Mouse (Mus musculus) layer of hippocampus, adult 9-11 months (tissue): Measurements from ENCODE around the gene Tor1aip1.
"Not testable (repeated sequence)": the region's sequence is repeated elsewhere in the genome, so short reads cannot be mapped to it uniquely, and the experiment has no call there.

Experiments
- DNase-seq: peaks from one replicate; pipeline ENCODE4 v3.0.0; 2022

Tor1aip1 gene

DNA sequence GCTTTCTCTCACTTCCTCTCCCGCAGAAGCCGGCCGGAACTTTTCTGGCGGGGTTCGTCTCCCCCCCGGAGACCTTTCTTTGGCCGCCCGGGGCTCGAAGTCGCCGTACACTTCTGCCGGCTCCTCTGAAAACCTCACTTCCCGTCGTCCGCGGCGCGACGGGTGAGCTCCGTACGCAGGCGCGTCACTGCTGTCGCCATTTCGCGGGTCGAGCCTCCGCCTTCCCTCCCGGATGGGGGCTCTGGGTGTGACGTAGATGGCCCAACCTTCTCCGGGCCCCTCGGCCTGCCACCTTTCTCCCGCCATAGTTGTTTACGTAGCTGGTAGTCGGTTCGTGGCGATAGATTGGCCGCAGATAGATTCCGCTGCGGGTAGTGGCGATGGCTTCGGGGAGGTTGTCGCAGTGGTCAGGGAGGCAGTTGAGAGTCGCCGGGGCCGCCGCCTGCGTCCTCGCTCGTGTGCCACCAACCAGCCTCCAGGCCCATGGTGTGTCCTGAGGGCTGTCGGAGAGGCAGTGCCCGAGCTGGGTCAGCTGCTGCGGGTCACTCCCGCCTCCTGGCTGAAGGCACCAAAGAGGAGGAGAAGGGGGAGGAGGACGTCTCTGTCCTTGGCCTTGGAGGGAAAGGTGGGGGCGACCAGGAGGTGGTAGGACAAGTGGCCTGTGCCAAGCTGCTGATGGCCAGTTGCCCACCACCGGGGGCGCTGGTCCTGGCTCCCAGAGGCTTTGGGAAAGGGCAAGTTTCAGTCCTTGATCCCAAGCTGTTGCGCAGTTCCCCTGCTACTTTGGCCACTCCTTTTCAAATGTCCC, at the start of gene Tor1aip1:
Gene Tor1aip1, minus strand, starts transcription at position 551 of the 808 bp plus-strand sequence.
- DNase-seq = peak; percentile 98

DNA sequence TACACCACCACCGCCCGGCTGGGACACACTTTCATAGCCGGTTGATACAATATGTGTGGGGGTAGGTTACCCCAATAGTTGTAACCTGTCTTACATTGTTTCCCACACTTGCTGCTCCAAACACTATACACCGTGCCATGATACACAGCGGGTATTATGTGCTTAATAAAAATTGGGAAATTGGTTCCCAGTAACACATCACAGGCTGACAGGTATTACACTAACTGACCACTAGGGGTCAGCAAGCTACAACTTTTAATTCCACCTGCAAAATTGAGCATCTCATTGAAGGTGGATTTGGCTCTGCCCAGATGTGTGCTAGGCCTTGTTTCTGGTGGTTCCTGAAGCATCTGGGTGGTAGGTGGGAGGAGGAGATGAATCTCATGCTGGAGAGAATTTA, 49.5 kb upstream of the Tor1aip1 start:
- peak; percentile 19 for DNase-seq

DNA sequence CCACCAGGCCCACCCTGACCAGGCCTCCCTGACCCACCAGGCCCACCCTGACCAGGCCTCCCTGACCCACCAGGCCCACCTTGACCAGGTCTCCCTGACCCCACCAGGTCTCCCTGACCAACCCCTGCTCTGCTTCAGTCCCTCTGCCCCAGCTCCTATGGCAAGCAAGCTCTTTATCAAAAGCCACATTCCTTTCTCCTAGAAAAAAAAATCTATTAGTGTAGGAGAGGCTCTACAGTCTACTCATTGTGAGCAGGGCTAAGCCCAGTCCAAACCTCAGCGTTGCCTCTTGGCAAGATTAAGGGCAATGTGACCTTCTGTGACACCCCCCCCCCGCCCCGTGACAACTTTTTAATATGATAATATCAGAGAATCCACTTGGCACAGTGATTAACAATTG, 48.3 kb upstream of the Tor1aip1 start:
- no peak for DNase-seq

DNA sequence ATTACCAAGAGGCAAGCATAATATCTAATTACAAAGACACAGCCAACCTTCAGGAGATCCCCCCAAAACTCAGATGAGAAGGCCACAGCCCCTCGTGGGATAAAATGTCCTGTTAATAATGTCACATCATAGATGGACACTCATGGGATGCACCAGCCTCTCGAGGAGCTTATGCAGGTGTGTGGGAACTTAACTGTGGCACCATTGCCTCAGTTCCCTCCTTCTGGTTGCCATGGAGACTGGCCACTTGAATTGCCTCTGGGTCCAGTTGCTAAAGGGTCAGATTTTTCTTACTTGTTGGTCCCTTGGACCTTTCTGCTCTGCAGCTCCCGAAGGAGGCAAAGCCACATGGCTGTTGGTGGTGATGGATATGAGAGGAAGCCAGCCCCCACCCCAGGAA, 41.4 kb upstream of the Tor1aip1 start:
- DNase-seq = no peak

DNA sequence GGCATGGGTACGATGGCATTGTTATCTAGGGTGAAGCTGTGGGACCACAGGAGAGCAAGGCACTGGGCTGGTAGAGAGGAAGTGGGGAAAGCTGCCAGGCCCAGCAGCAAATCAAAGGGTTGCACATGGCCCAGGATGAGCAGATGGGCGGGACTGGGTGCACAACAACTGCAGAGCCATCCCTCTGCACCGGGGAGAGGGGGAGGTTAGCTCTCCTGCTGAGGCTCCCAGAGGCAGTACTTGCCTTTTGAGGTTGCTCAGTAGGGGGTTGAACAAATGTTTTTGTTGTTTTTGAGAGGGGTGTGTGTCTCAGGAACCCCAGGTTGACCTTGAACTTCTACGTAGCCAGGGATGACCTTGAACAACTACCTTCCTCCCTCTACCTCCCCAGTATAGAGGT, 40.2 kb upstream of the Tor1aip1 start:
- no peak for DNase-seq

DNA sequence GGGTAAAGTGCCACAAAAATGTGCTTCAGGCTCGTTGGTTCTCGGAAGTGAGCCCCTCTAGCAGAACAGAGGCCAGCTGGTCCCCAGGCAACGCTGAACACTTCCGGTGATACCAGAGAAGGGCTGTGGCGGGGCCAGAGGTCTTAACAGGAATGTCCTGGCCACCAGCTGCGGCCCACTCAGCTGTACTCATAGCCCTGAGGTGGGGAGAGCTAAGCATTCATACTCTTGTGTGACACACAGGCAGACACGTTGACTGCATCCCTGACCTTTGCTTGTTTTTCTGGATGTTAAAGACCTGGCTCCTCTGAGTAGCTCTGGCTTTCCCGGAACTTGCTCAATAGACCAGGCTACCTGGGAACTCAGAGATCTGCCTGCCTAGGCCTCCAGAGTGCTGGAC, 38.3 kb upstream of the Tor1aip1 start:
- no peak for DNase-seq

DNA sequence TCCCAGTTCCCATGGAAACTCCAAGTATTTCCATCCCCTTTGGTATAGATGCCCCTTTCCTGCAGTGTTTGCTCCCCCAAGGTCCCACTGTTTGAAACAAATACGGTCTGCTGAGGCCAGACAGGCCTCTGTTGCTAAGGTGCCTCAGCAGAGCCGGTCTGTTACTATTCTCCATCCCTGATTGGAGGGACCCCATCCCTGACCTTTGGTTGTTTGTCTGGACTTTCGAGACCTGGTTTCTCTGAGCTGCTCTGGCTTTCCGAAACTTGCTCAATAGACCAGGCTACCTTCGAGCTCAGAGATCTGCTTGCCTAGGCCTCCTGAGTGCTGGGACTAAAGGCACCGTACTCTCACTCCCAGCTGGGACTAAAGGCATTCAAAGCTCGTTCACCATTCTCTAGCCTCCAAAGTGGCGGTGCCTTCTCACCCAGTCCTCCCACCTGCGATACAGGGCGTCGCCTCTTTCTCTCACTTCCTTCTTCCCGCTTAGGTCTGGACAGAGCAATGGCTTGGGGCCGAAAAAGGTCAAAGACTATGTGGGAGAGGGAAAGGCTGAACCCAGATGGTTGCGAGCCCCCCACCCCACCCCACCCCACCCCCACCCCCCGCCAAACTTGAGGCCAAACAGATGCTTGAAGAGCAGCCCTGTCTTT, 37.0 kb upstream of the Tor1aip1 start:
- DNase-seq = no peak

DNA sequence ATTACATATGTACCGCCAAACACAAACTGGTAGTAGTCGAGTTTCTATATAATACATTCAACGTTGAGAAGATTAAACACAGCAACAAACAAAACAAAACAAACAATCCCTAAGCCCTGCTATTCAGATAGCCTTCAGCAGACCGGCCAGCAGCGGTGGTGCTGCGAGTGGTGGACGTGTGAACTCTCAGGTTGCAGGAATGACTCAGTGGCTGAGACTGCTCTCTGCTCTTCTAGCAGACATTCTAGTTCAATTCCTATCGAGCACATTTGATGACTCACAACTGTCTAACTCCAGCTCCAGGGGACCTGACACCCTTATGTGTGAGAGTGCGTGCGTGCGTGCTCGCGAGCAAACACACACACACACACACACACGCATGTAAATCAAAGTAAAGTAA, 33.8 kb upstream of the Tor1aip1 start:
- DNase-seq = no peak

DNA sequence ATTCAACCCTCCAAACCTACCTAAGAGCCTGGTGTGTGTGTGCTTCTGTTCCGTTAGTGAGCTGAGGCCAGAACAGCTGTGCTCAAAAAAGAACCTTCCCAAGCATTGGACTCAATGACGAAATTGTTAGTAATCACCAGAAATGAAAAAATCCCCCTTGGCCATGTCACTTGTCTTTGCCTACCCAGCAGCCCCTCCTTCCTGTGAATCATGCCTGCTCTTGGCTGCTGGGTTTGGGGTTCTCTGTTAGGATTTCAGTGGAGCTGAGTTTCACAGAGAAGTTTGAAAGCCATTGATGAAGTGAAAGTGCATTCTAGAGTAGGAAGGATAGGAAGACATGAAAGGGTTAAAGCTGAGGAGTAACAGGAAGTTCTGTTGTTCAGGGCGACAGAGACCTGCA, 29.9 kb upstream of the Tor1aip1 start:
- no peak for DNase-seq

DNA sequence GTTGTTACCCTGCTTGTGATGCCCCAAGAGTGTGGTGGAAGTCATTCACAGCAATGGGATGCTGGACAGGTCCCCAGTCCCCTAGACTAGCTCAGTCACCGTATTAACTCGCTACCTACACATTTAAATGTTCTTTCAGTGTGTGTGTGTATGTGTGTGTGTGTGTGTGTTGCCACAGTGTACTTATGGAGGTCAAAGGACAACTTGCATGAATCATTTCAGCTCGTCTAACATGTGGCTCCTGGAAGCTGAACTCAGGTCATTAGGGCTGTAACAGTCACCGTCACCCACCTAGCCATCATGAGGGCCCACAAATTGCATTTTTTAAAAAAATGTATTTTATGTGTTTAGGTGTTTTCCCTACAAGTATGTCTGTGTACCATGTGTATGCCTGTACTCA, 25.9 kb upstream of the Tor1aip1 start:
- no peak for DNase-seq

DNA sequence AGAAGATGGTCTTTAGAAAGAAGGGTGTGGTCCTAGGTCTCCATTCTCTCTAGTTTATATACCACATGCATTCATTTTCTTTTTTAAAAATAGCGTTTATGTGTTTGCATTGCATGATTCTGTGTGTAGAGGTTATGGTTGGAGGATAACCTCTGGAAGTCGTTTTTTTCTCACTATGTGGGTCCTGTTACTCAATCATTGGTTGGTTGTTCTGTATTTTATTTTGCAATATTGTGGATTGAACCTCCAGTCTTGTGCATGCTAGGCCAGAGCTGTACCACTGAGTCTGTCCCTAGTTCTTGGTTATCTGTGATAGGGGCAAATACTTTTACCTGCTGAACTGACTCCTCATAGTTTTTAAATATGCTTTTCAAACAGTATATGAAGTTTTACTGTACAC, 21.9 kb upstream of the Tor1aip1 start:
- DNase-seq = no peak

DNA sequence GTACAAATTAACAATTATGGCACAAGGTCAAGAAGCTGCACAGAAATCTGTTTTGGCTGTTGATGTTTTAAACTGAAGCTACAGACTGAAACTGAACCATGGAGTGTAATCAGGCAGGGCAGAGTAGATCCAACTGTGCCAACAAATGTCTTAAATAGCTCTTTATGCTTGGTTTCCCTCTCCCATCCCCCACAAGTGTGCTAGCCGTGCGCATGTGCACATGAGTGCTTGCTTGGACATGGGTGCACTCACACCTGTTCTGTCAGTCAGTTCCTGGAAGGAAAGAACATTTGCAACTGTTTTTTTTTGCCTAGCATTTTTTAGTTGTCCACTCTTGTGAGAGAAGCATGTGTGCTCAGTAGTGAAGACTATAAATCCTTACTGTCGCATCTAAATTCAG, 10.4 kb upstream of the Tor1aip1 start:
- no peak for DNase-seq

DNA sequence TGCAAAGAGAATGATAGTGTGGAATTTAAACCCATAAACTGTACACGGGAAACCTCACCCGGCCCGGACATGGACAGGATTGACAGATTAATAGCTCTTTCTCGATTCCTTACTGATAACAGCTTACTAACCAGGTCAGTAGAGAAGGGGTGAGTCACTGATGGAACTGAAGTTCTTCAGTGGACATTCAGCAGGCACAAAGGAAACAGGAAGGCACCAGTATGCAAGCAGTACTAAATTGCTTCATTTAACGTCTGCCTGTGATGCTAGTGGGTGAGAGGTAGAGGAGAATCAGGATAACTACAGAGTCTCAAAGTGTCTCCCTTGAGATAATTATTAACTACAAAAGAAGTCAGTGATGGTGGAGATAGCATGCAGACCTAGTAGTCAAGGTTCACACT, 7.9 kb upstream of the Tor1aip1 start:
- DNase-seq = no peak

DNA sequence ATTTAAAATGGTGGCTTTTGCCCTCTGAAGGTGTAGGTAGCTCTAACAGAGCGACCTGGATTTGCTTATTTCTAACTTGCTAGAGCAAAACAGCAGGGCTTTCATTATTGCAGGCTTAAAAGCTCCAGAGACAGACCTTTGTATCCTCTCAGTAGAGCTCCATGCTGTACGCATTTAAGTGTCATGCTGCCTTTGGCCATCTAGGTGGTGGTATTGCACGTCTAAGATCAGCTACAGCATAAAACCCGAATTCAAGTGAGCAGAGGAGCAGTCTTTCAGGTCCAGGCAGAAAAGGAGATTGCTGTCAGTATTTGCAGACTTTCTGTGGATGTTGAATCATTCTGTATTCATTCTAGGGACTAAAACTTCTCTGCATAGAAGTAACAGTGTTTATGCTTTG, 6.7 kb upstream of the Tor1aip1 start:
- peak; percentile 33 for DNase-seq

DNA sequence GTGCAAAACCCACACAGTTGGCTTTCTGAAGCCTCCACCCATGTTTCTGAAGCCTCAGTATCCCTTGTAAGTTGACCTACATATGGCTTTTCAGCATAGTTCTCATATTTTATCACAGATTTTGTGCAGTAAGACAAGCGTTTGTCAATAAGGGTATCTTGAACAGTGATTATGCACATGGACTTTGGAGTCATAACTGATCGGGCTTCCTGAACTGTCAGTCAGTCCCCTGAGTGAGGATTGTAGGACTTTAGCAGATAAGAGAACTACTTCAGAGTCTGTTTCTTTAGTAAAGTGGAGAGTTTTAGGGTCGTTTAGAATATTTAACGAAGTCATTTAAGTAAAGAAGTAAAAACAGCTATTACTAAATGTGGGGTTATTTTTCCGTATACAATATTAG, 6.2 kb upstream of the Tor1aip1 start:
- no peak for DNase-seq

DNA sequence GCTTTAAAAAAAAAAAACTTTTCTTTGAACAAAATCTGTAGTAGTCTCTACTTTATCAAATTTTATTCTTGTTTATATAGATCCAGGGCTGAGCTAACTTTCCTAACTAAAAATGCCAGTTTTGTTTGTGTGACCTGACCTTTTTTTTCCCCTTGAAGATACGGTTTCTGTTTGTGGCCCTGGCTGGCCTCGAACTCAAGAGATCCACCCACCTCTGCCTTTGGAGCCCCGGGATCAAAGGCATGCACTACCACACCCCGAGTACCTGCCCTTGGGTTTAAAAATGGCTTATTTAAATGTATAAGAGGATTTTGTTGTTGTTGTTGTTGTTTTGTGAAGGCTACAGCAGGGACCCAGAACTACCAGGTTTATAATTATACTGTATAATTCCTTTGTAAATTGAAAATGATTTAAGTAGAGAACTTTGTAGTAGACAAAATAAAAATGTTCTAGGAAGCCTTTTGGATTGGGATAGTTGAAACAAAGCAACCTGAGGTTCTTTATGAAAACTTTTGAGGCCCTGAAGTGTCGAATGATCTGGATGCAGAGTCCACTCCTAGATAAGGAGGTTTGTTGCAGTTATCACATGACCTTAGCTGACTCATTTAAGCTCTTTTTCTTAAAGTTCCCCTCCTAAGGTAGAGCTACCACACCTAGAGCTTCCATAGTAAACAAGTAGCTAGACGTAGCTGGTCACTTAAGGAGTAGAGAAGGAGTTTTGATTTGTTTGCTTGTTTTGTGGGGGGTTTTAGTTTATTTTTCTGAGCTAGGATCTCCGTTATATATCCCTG, 5.4 kb upstream of the Tor1aip1 start:
- DNase-seq = no peak

DNA sequence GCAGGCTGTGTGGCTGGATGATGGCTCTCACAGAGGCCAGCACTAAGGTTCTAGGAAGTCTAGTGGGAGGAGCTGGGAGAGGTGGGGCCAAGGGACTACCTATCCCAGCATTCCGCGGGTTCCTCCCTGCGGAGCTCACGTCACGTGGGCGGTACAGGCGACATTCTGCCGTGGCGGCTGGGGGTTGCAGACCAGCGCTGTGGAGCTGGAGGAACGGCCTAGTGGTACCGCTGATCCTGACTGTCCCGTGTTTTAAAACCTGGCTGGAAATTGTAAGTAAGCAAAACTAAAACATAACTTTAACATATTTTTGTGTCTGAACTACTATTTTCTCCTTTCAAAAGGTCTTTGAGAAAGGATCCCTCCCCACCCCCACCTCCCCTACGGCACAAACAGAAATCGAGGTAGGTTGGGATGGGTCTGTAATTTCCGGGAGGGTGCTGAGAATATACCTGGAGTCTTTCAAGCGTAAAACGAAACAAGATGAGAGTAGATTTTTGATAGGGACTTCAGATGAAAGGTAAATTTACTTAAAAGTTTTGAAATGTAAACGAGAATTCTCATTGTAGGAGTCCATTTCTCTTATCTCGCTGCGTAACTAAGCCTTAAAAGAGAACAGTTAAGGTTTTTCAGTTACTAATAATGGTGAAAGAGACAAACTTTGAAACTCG, 4.6 kb upstream of the Tor1aip1 start:
- peak; percentile 94 for DNase-seq

DNA sequence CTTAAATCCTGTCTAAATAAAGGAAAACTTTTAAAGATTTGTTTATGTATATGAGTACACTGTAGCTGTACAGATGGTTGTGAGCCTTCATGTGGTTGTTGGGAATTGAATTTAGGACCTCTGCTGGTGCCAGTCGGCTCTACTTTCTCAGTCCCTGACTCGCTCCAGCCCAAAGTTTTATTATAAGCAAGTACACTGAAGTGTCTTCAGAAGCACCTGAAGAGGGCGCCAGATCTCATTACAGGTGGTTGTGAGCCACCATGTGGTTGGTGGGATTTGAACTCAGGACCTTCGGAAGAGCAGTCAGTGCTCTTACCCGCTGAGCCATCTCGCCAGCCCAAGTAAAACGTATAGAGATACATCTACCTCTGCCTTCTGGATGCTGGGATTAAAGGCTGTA, 3.7 kb upstream of the Tor1aip1 start:
- not testable (repeated sequence) for DNase-seq

DNA sequence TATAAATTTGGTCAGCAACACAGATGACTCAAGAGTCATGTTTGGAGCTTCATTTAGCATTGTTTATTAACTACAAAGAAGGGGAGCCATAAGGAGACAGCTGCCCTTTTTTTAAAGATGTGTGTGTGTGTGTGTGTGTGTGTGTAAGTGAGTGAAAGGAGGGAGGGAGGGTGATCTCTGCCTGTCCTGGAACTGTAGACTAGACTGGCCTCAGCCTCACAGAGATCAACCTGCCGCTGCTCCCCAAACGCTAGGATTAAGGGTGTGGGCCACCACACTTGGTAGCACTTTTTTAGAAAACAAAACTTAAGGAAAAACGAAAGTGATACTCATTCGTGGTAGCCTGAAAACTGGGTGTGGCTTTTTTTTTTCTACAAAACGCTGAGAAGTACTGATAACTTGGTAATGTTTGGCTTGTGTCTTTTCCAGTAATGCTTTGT, 884 bp upstream of the Tor1aip1 start:
- DNase-seq = no peak

DNA sequence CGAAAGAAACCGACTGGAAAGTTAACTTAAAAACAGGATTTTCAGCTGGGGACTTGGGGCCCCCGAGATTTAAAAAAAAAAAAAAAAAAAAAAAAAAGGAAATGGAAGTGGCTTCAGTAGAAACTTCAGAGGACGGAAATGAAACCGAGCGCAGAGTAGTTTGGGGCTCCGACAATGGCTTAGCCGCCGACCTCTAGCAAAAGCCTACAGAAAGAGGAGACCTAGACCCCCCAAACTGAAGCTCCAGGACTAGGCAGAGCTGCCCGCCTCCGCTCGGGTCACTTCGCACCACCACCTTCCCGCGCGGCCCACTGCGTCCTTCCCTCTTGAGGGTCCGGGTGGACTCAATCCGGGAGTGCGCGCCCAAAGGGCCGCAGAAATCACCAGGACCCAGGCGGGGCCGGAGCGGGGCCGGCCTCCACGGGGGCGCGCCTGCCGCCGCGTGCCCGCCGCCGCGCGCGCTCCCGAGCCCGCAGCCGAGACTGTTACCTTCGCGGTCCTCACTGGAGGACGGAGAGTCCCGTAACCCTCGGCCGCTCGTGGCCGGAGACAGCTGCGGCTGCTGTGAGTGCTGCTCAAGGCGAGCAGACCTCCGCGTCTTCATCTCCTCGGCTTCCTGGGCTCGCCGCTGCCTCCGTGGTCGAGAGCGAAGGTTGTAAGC, 881 bp downstream of the Tor1aip1 start, which contains the start of gene Tor1aip2:
Gene Tor1aip2, plus strand, starts transcription at position 135 of the 661 bp plus-strand sequence.
- DNase-seq = no peak

DNA sequence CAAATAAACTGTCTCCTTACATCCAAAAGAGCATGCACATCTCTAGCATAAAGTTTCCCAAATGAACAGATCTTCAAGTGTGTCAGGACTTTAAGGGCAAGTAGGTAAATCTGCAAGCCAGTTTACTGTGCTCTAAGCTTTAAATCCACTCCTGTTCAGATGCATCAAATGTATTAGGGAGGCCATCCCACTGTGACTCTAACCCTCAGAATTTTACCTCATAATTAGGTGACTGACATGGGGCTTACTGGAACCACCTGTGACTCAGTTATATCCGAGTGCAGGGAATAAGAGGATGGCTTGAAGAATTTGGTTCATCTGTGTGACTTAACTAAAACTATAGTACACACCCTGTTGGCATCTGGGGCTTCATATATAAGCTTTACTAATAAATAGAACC, 1.6 kb downstream of the Tor1aip1 start:
- no peak for DNase-seq

DNA sequence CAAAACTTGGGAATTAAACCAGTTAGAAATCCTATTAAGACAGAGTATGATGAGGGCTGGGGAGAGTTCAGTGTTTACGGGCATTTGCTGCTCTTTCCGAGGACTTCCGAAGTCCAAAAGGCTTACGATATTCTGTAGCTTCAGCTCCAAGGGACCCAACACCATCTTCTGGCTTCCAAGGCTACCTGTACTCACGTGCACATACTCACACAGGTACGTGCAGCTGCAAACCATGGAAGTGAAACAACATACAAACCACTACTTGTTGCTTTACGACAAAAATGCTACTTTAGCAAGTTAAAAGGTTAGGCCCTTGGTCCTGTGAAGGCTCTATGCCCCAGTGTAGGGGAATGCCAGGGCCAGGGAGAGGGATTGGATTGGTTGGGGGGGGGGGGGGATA, 2.4 kb downstream of the Tor1aip1 start:
- DNase-seq = no peak
